Mouse (Mus musculus) neural tube, embryonic 11.5 days (tissue): ENCODE data around the gene Slc35b2. TPM values are rescaled to one million over a fixed set of nuclear protein-coding genes. Genes with fewer than 3 reads are reported as not detected.
A peak's percentile ranks its signal among the peaks of the same experiment; 100 is the strongest.

Experiments
- ATAC-seq: fragments of 200-750 bp; cut with Nextera tagmentation; 2 replicates; pipeline ENCODE4 v1.8.0; 2017; ENCODE audit warnings: moderate number of reproducible peaks, mild to moderate bottlenecking, moderate TSS enrichment, moderate library complexity; ENCODE audit not compliant: insufficient read depth, low FRiP score, low TSS enrichment
- DNase-seq: peaks from one replicate; pipeline ENCODE4 v3.0.0-alpha.2; 2015; ENCODE audit warnings: low spot score
- H3K27ac ChIP-seq: fragments of 300-500 bp; sonication (generic); 2 replicates; pipeline ENCODE4 v1.5.1; 2014; ENCODE audit warnings: low read depth, mild to moderate bottlenecking, low read length
- H3K27me3 ChIP-seq: fragments of 300-500 bp; sonication (generic); 2 replicates; pipeline ENCODE4 v1.6.1; 2014; ENCODE audit warnings: mild to moderate bottlenecking, low read length, mixed read lengths; ENCODE audit not compliant: control insufficient read depth, insufficient read depth
- H3K36me3 ChIP-seq: fragments of 300-500 bp; sonication (generic); 2 replicates; pipeline ENCODE4 v1.6.1; 2014; ENCODE audit warnings: mild to moderate bottlenecking, low read length, moderate library complexity, mixed read lengths; ENCODE audit not compliant: control insufficient read depth, insufficient read depth
- H3K4me1 ChIP-seq: fragments of 300-500 bp; sonication (generic); 2 replicates; pipeline ENCODE4 v1.6.1; 2014; ENCODE audit warnings: low read length, mixed read lengths; ENCODE audit not compliant: control insufficient read depth, insufficient read depth
- H3K4me2 ChIP-seq: fragments of 300-500 bp; sonication (generic); 2 replicates; pipeline ENCODE4 v1.6.1; 2014; ENCODE audit warnings: low read depth, mild to moderate bottlenecking, moderate library complexity
- H3K4me3 ChIP-seq: fragments of 300-500 bp; sonication (generic); 2 replicates; pipeline ENCODE4 v1.5.1; 2014; ENCODE audit warnings: low read depth, low read length
- H3K9ac ChIP-seq: fragments of 300-500 bp; sonication (generic); 2 replicates; pipeline ENCODE4 v1.6.1; 2014; ENCODE audit warnings: mild to moderate bottlenecking, low read length
- H3K9me3 ChIP-seq: fragments of 300-500 bp; sonication (generic); 2 replicates; pipeline ENCODE4 v1.6.1; 2016; ENCODE audit warnings: low read length; ENCODE audit not compliant: control insufficient read depth
- WGBS: fragments of 180-500 bp; shearing (Covaris S2); extraction: QIAGEN DNeasy Blood & Tissue Kit; methylation state at CpG from one replicate; pipeline ENCODE4 v1.1.7; 2014; 5-methylcytosine and 5-hydroxymethylcytosine counted together
- polyA plus RNA-seq: library from polyadenylated mRNA; unstranded; fragments of >200 nt; fragmentation: Nextera tagmentation; extraction: Ambion mirVana; gene quantifications from 2 replicates; pipeline ENCODE4 v1.2.1, GENCODE M21; 2014

Slc35b2 gene
- polyA plus RNA-seq, 1 experiment from 2014 or later = 106 TPM

GRCm38 (mm10) chr17:45566031-45566359 is 2.3 kb downstream of the Slc35b2 start:
- H3K27me3 ChIP-seq = no peaks in the 10 kb centered on the region
- ATAC-seq (no peak), DNase-seq (no peak)
- H3K4me2 ChIP-seq = no peak overlapping the region
- no peaks in the 10 kb centered on the region for H3K9me3 ChIP-seq
- H3K4me1 ChIP-seq = peaks cover 6% of the 10 kb centered on the region
- WGBS = 80% methylated on average over 1 of the region's 1 CpGs
- H3K36me3 ChIP-seq = peaks cover 30% of the 10 kb centered on the region
- no peak overlapping the region for H3K4me3 ChIP-seq
- no peak overlapping the region for H3K27ac ChIP-seq
- H3K9ac ChIP-seq = no peak overlapping the region

GRCm38 (mm10) chr17:45566360-45567161 is 2.9 kb downstream of the Slc35b2 start:
- H3K4me3 ChIP-seq = no peak overlapping the region
- peaks cover 6% of the 10 kb centered on the region for H3K4me1 ChIP-seq
- no peak overlapping the region for H3K4me2 ChIP-seq
- H3K9ac ChIP-seq = no peak overlapping the region
- ATAC-seq (no peak), DNase-seq (no peak)
- WGBS = 71% methylated on average over 18 of the region's 18 CpGs
- no peaks in the 10 kb centered on the region for H3K9me3 ChIP-seq
- H3K27ac ChIP-seq = 0 out of 2 replicates have a peak overlapping the region, but pooled peaks have one; percentile 6
- peaks cover 35% of the 10 kb centered on the region for H3K36me3 ChIP-seq
- H3K27me3 ChIP-seq = no peaks in the 10 kb centered on the region

GRCm38 (mm10) chr17:45567162-45567601 is 3.5 kb downstream of the Slc35b2 start:
- DNase-seq = no peak
- Histone ChIP-seq H3K4me3 (no peak overlapping the region), H3K4me2 (no peak overlapping the region), H3K9me3 (no peaks in the 10 kb centered on the region), H3K27ac (0 out of 2 replicates have a peak overlapping the region, but pooled peaks have one; percentile 6), H3K4me1 (peaks cover 6% of the 10 kb centered on the region), H3K27me3 (no peaks in the 10 kb centered on the region), H3K9ac (no peak overlapping the region), H3K36me3 (peaks cover 35% of the 10 kb centered on the region)
- WGBS = 24% methylated on average over 4 of the region's 4 CpGs
- 0 out of 2 replicates have a peak, but pooled peaks have one; percentile 7 for ATAC-seq

DNA sequence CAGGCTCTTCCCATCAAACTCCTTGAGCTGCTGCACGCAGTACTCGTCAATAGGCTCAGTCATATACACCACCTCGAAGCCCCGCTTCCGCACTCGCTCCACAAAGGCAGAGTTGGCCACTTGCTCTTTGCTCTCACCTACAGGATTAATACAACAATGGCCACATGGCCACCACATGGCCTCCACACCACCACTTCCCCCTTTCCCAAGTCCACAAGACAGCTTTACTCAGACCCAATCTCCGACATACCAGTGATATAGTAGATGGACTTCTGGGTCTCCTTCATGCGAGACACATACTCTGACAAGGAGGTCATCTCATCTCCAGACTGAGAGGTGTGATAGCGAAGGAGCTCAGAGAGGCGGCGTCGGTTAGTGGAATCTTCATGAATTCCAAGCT is 5.3 kb downstream of the Slc35b2 start:
- Histone ChIP-seq H3K27me3 (no peaks in the 10 kb centered on the region), H3K4me3 (no peak overlapping the region), H3K4me2 (no peak overlapping the region), H3K27ac (no peak overlapping the region), H3K9ac (no peak overlapping the region), H3K36me3 (peaks cover 35% of the 10 kb centered on the region), H3K4me1 (peaks cover 6% of the 10 kb centered on the region), H3K9me3 (no peaks in the 10 kb centered on the region)
- 86% methylated on average over 12 of the region's 12 CpGs for WGBS
- DNase-seq (no peak), ATAC-seq (no peak)

GRCm38 (mm10) chr17:45569999-45570398 is 6.3 kb downstream of the Slc35b2 start:
- H3K4me1 ChIP-seq = peaks cover 8% of the 10 kb centered on the region
- DNase-seq (no peak), ATAC-seq (no peak)
- H3K36me3 ChIP-seq = peaks cover 35% of the 10 kb centered on the region
- H3K27ac ChIP-seq = no peak overlapping the region
- no peak overlapping the region for H3K4me2 ChIP-seq
- no peaks in the 10 kb centered on the region for H3K27me3 ChIP-seq
- H3K4me3 ChIP-seq = no peak overlapping the region
- 85% methylated on average over 4 of the region's 4 CpGs for WGBS
- H3K9me3 ChIP-seq = no peaks in the 10 kb centered on the region
- H3K9ac ChIP-seq = no peak overlapping the region

DNA sequence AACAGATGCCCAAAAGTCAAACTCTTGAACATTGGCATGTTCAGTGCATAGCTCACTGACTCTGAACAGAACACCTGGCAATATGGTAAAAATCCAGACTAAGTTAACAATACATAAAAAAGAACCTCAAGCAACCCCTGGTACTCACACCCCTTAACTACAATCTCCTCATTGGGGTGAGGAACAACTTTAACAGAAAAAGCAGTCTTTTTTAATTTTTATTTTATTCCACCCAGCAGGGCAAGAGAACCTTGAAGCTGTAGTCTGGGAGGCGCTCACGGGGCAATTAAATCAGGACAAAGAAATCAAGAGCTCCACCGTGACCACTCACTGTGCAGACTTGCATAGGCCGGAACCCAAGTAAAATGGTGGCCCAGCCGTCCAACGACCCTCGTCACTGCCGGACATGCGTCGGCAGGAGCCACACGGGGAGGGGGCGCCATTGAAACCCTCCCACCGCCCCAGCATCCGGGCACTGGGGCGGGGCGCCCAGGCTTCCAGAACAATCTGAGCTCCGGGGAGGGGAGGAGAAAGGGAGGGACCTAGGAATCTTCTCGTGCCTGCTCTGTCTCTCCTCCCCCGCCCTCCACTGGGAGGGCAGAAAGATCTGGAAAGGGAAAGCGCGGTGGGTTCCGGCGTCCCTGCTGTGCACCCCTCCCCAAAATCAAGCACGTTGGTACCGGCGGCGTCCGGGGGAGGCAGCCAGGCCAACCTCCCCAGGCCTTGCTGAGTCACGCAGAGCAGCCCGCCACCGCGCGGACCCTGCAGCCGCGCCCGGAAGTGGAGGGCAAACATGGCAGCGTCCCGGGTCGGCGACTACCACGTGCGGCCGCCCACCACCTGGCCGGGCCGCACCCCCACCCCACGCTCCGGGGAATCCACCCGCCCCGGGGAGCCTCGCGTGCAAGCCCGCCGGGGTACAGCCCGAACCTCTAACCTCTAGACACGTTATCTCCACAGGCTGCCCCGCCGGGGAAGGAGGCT is 8.7 kb downstream of the Slc35b2 start:
- peaks cover 29% of the 10 kb centered on the region for H3K36me3 ChIP-seq
- ATAC-seq = peak; percentile 65
- under 1% methylated on average over 55 of the region's 57 CpGs for WGBS
- H3K9ac ChIP-seq = peak overlapping the region; percentile 99
- no peaks in the 10 kb centered on the region for H3K27me3 ChIP-seq
- peak; percentile 89 for DNase-seq
- peak overlapping the region; percentile 100 for H3K4me3 ChIP-seq
- peaks cover 6% of the 10 kb centered on the region for H3K4me1 ChIP-seq
- peak overlapping the region; percentile 94 for H3K4me2 ChIP-seq
- H3K27ac ChIP-seq = peak overlapping the region; percentile 93
- H3K9me3 ChIP-seq = no peaks in the 10 kb centered on the region

- ATAC-seq (peak; percentile 85), DNase-seq (peak; percentile 99)
- H3K36me3 ChIP-seq = peaks cover 25% of the 10 kb centered on the region
- WGBS = 0% methylated on average over 41 of the region's 41 CpGs
- no peaks in the 10 kb centered on the region for H3K27me3 ChIP-seq
- peak within 1 kb of the TSS; percentile 94 for H3K4me2 ChIP-seq
- peak within 1 kb of the TSS; percentile 100 for H3K4me3 ChIP-seq
- peaks cover 6% of the 10 kb centered on the region for H3K4me1 ChIP-seq
- peak within 1 kb of the TSS; percentile 93 for H3K27ac ChIP-seq
- peak within 1 kb of the TSS; percentile 99 for H3K9ac ChIP-seq
- H3K9me3 ChIP-seq = no peaks in the 10 kb centered on the region
These were observed 9.6 kb downstream of the Slc35b2 start, which contains the start of gene Hsp90ab1 for GRCm38 (mm10) chr17:45573087-45573779. TSS of gene Hsp90ab1 (minus strand) at chr17:45573271.

DNA sequence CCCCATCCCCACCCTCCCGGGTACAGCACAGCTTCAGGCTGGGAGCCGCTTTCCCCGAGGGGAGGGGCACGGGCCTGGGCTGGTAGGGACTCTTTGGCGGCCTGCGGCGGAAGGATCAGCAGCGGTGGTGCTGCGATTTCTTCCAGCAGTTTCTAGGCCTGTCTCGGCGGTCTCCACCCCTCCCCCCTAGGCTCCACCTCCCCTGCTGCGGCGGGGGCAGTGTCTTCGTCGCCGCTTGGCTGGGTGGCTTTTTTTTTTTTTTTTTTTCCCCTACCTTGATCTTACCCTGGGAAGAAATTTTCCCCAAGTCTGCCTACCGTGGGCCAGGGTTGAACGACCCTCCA is 10.1 kb downstream of the Slc35b2 start:
- H3K4me2 ChIP-seq = peak overlapping the region; percentile 94
- peak; percentile 93 for DNase-seq
- H3K27me3 ChIP-seq = no peaks in the 10 kb centered on the region
- no peaks in the 10 kb centered on the region for H3K9me3 ChIP-seq
- H3K4me3 ChIP-seq = peak overlapping the region; percentile 100
- H3K9ac ChIP-seq = peak overlapping the region; percentile 99
- H3K36me3 ChIP-seq = peaks cover 20% of the 10 kb centered on the region
- WGBS = 0% methylated on average over 18 of the region's 18 CpGs
- H3K27ac ChIP-seq = peak overlapping the region; percentile 93
- peak; percentile 70 for ATAC-seq
- H3K4me1 ChIP-seq = peaks cover 6% of the 10 kb centered on the region
